Mouse (Mus musculus) stomach, postnatal 0 days (tissue): Measurements from ENCODE around the gene Abcc3.

Source experiments
- CTCF ChIP-seq: IDR thresholded peaks from 2 replicates; pipeline ENCODE4 v1.5.1; 2016; ENCODE audit warnings: antibody characterized with exemption, low read depth, mild to moderate bottlenecking, moderate library complexity
- EP300 ChIP-seq: optimal IDR thresholded peaks from 2 replicates; pipeline ENCODE3; 2016; ENCODE audit warnings: antibody characterized with exemption

DNA sequence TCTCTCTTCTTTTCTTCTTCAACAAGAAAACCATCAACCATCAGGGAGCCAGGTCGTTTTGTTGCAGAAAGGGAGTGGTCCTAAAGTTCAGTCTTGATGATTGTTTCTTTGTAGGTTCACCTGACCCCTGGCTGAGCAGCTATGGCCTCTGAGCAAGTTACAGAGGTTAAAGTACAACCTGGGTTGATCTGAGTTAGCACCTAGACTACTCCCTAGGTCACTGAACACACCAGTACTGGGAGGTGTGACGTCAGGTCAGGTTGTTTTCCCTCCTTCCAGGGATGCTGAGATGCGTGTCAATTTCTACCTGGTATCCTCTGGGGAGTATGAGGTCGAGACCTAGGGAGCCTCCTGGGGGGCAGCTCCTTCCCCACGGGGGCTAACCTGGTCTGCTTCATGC lies 32.4 kb upstream of the Abcc3 start:
- TF ChIP-seq CTCF (no peak), EP300 (no peak)
